Mouse (Mus musculus) intestine, postnatal 0 days (tissue): ENCODE results near the gene Msmp. TPM values are rescaled to one million over a fixed set of nuclear protein-coding genes. Genes with fewer than 3 reads are reported as not detected.
"Not testable (repeated sequence)": the region's sequence is repeated elsewhere in the genome, so short reads cannot be mapped to it uniquely, and the experiment has no call there.

Experiments
- ATAC-seq: fragments of 200-750 bp; cut with Nextera tagmentation; 2 replicates; pipeline ENCODE4 v1.8.0; 2017; ENCODE audit warnings: mild to moderate bottlenecking, moderate TSS enrichment, moderate library complexity
- H3K27ac ChIP-seq: fragments of 300-500 bp; sonication (generic); 2 replicates; pipeline ENCODE4 v1.5.1; 2014; ENCODE audit warnings: mild to moderate bottlenecking, low read depth, low read length, moderate library complexity
- H3K27me3 ChIP-seq: fragments of 300-500 bp; sonication (generic); replicated peaks from 2 replicates; pipeline ENCODE4 v1.6.1; 2014; ENCODE audit warnings: low read length, mixed read lengths; ENCODE audit not compliant: control insufficient read depth, insufficient read depth
- H3K36me3 ChIP-seq: fragments of 300-500 bp; sonication (generic); 2 replicates; pipeline ENCODE4 v1.6.1; 2014; ENCODE audit warnings: mild to moderate bottlenecking, moderate library complexity; ENCODE audit not compliant: control insufficient read depth, insufficient read depth
- H3K4me1 ChIP-seq: fragments of 300-500 bp; sonication (generic); replicated peaks from 2 replicates; pipeline ENCODE4 v1.6.1; 2014; ENCODE audit warnings: antibody characterized with exemption, low read length, mixed read lengths; ENCODE audit not compliant: control insufficient read depth, insufficient read depth
- H3K4me2 ChIP-seq: fragments of 300-500 bp; sonication (generic); replicated peaks from 2 replicates; pipeline ENCODE4 v1.6.1; 2014; ENCODE audit warnings: low read depth, mild to moderate bottlenecking, moderate library complexity
- H3K4me3 ChIP-seq: fragments of 300-500 bp; sonication (generic); 2 replicates; pipeline ENCODE4 v1.5.1; 2014; ENCODE audit warnings: low read depth, low read length
- H3K9ac ChIP-seq: fragments of 300-500 bp; sonication (generic); 2 replicates; pipeline ENCODE4 v1.6.1; 2014; ENCODE audit warnings: mild to moderate bottlenecking, low read depth, low read length
- H3K9me3 ChIP-seq: fragments of 300-500 bp; sonication (generic); 2 replicates; pipeline ENCODE4 v1.6.1; 2016; ENCODE audit warnings: mixed run types; ENCODE audit not compliant: control insufficient read depth
- CTCF ChIP-seq: sonication (generic); IDR thresholded peaks from 2 replicates; pipeline ENCODE4 v1.5.1; 2016; ENCODE audit warnings: low read depth, mild to moderate bottlenecking, control low read depth, antibody characterized with exemption, moderate library complexity
- WGBS: fragments of 180-500 bp; shearing (Covaris S2); extraction: QIAGEN DNeasy Blood & Tissue Kit; methylation state at CpG from one replicate; pipeline ENCODE4 v1.1.7; 2014; 5-methylcytosine and 5-hydroxymethylcytosine counted together
- polyA plus RNA-seq: library from polyadenylated mRNA; unstranded; fragments of >200 nt; fragmentation: Nextera tagmentation; extraction: Ambion mirVana; gene quantifications from 2 replicates; pipeline ENCODE4 v1.2.1, GENCODE M21; 2015

Gene Msmp
- polyA plus RNA-seq, 1 experiment from 2014 or later = not detected

DNA sequence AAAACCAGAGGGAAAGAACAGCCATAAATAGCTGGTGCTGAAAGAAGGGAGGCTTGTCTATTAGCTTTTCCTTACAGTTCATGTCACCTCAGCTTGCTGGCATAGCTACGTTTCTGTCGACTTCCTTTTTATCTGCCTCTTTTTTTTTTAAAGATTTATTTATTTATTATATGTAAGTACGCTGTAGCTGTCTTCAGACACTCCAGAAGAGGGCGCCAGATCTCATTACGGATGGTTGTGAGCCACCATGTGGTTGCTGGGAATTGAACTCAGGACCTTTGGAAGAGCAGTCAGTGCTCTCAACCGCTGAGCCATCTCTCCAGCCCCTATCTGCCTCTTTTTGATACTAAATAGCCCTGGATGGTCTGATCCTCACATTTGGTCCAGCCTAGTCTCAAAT lies 32.4 kb downstream of the Msmp start:
- not testable (repeated sequence) for H3K4me3 ChIP-seq, H3K27ac ChIP-seq, H3K27me3 ChIP-seq, H3K9ac ChIP-seq, H3K4me1 ChIP-seq, ATAC-seq, H3K4me2 ChIP-seq, H3K9me3 ChIP-seq
- 87% methylated on average over 6 of the region's 6 CpGs for WGBS
- peaks cover 100% of the 10 kb centered on the region for H3K36me3 ChIP-seq
- peak; percentile 10 for TF ChIP-seq CTCF

GRCm38 (mm10) chr4:43549055-43549454 lies 35.2 kb downstream of the Msmp start:
- 91% methylated on average over 12 of the region's 12 CpGs for WGBS
- H3K9ac ChIP-seq = no peak overlapping the region
- H3K36me3 ChIP-seq = peaks cover 100% of the 10 kb centered on the region
- H3K4me2 ChIP-seq = no peak overlapping the region
- no peak overlapping the region for H3K4me3 ChIP-seq
- ATAC-seq = no peak
- H3K27me3 ChIP-seq = no peaks in the 10 kb centered on the region
- no peaks in the 10 kb centered on the region for H3K9me3 ChIP-seq
- TF ChIP-seq CTCF = no peak
- no peaks in the 10 kb centered on the region for H3K4me1 ChIP-seq
- H3K27ac ChIP-seq = peak overlapping the region; percentile 7; the same call in 1 of the 2 replicates

DNA sequence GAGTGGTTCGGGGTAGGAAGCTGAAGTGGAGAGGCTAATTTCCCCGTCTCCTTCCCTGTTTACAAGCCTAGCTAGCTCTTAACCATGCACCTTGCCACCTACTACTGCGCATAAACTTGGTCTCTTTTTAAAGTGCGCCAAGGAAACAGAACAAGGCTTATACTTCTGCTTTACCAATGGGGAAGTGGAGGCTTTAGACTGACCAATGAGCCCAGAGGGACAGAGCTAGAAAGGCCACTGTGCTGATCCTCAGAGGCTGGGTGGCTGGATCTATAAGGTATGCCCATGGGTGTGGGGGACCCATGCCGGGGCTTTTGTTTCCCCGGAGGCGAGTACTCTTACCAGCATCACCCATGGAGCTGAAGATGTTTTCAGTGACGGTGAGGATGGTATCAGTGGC lies 37.1 kb downstream of the Msmp start:
- no peak overlapping the region for H3K4me3 ChIP-seq
- H3K27me3 ChIP-seq = no peaks in the 10 kb centered on the region
- no peak overlapping the region for H3K9ac ChIP-seq
- 95% methylated on average over 8 of the region's 8 CpGs for WGBS
- peaks cover 100% of the 10 kb centered on the region for H3K36me3 ChIP-seq
- no peak for TF ChIP-seq CTCF
- no peaks in the 10 kb centered on the region for H3K4me1 ChIP-seq
- no peak for ATAC-seq
- no peaks in the 10 kb centered on the region for H3K9me3 ChIP-seq
- H3K4me2 ChIP-seq = no peak overlapping the region
- peak overlapping the region; percentile 21; the same call in 1 of the 2 replicates for H3K27ac ChIP-seq

DNA sequence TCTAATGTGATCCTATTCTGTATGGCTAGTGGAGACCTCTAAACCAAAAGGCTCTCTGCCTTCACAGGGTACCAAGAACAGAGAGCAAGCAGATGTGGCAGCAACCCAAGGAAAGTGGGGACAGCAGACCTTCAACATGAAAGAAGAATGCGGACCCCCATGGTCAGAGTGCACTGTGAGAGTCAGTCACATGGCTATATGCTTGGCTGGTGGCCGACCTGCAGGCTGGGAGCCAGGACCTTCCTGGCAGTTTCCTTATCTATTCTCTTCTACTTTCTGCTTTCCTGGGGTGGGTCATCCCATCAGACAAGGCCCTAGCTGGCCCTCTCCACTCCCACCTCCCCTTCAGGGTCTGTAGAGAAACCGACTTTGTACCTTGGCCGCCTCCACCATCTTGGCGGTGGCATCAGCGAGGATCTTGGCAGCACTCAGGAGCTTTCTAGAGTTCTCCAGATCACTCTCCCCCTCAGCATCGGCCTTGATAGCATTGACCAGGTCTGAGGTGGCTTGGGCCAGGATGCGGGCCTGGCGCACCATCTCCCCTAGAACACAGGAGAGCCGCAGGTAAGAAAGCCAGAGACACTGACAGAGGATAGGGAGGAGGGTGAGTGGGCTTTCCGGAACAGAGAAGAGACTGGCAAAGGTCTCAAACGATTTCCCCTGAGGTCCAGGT lies 37.8 kb downstream of the Msmp start:
- no peak for ATAC-seq
- WGBS = 94% methylated on average over 12 of the region's 12 CpGs

DNA sequence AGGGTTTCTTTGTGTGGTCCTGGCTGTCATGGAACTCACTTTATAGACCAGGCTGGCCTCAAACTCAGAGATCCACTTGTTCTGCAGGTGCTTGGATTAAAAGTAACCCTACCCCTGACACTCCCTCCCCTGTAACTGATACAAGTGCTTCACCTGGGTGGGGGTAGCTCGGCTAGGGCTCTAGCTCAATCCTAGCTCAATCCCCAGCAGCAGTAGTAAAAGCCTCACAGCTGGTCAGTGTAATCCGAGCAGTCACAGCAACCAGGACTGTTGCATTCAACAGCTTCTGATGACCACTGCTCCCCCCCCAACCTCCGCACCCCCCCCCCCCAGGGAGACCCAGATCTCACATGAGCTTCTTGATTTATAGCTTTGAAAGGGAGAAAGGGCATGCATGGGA lies 42.2 kb downstream of the Msmp start:
- Histone ChIP-seq H3K27me3 (no peaks in the 10 kb centered on the region), H3K27ac (no peak overlapping the region), H3K4me1 (no peaks in the 10 kb centered on the region), H3K4me2 (no peak overlapping the region), H3K9me3 (no peaks in the 10 kb centered on the region), H3K9ac (no peak overlapping the region), H3K4me3 (no peak overlapping the region), H3K36me3 (peaks cover 94% of the 10 kb centered on the region)
- no peak for ATAC-seq
- TF ChIP-seq CTCF = no peak
- WGBS = 80% methylated on average over 3 of the region's 3 CpGs

More for the DNA sequence above, 37.8 kb downstream of the Msmp start:
- no peak overlapping the region for H3K4me2 ChIP-seq
- no peaks in the 10 kb centered on the region for H3K4me1 ChIP-seq
- no peak overlapping the region for H3K9ac ChIP-seq
- no peaks in the 10 kb centered on the region for H3K27me3 ChIP-seq
- H3K27ac ChIP-seq = no peak overlapping the region
- no peaks in the 10 kb centered on the region for H3K9me3 ChIP-seq
- no peak overlapping the region for H3K4me3 ChIP-seq
- no peak for TF ChIP-seq CTCF
- H3K36me3 ChIP-seq = peaks cover 100% of the 10 kb centered on the region

GRCm38 (mm10) chr4:43536031-43536430 lies 48.3 kb downstream of the Msmp start:
- H3K36me3 ChIP-seq = peaks cover 95% of the 10 kb centered on the region
- 90% methylated on average over 9 of the region's 9 CpGs for WGBS
- no peak for TF ChIP-seq CTCF
- H3K4me2 ChIP-seq = no peak overlapping the region
- no peak overlapping the region for H3K9ac ChIP-seq
- ATAC-seq = no peak
- H3K4me1 ChIP-seq = no peaks in the 10 kb centered on the region
- no peak overlapping the region for H3K27ac ChIP-seq
- H3K9me3 ChIP-seq = no peaks in the 10 kb centered on the region
- H3K4me3 ChIP-seq = no peak overlapping the region
- no peaks in the 10 kb centered on the region for H3K27me3 ChIP-seq
